Mouse (Mus musculus) stomach, postnatal 0 days (tissue): ENCODE measurements around the gene Git2. TPM values are rescaled to one million over a fixed set of nuclear protein-coding genes. Genes with fewer than 3 reads are reported as not detected.
A peak's percentile ranks its signal among the peaks of the same experiment; 100 is the strongest.

Experiments
- ATAC-seq: fragments of 200-750 bp; cut with Nextera tagmentation; 2 replicates; pipeline ENCODE4 v1.8.0; 2017; ENCODE audit not compliant: low FRiP score, low TSS enrichment
- DNase-seq: peaks from one replicate; pipeline ENCODE4 v3.0.0-alpha.2; 2016; ENCODE audit warnings: low spot score
- H3K27ac ChIP-seq: fragments of 300-500 bp; sonication (generic); replicated peaks from 2 replicates; pipeline ENCODE4 v1.5.1; 2014; ENCODE audit warnings: mild to moderate bottlenecking, control low read depth
- H3K27me3 ChIP-seq: fragments of 300-500 bp; sonication (generic); 2 replicates; pipeline ENCODE4 v1.6.1; 2014; ENCODE audit warnings: low read length; ENCODE audit not compliant: control insufficient read depth, insufficient read depth
- H3K36me3 ChIP-seq: fragments of 300-500 bp; sonication (generic); 2 replicates; pipeline ENCODE4 v1.6.1; 2014; ENCODE audit warnings: low read length, mixed read lengths; ENCODE audit not compliant: control insufficient read depth, insufficient read depth
- H3K4me1 ChIP-seq: fragments of 300-500 bp; sonication (generic); replicated peaks from 2 replicates; pipeline ENCODE4 v1.6.1; 2014; ENCODE audit warnings: antibody characterized with exemption; ENCODE audit not compliant: control insufficient read depth, insufficient read depth
- H3K4me2 ChIP-seq: fragments of 300-500 bp; sonication (generic); replicated peaks from 2 replicates; pipeline ENCODE4 v1.6.1; 2014; ENCODE audit warnings: low read depth, mild to moderate bottlenecking, control low read depth, moderate library complexity
- H3K4me3 ChIP-seq: fragments of 300-500 bp; sonication (generic); 2 replicates; pipeline ENCODE4 v1.5.1; 2014; ENCODE audit warnings: low read depth, low read length, control low read depth
- H3K9ac ChIP-seq: fragments of 300-500 bp; sonication (generic); 2 replicates; pipeline ENCODE4 v1.6.1; 2014; ENCODE audit warnings: mild to moderate bottlenecking, low read length, control low read depth, mixed read lengths
- H3K9me3 ChIP-seq: fragments of 300-500 bp; sonication (generic); 2 replicates; pipeline ENCODE4 v1.6.1; 2016; ENCODE audit warnings: low read length; ENCODE audit not compliant: control insufficient read depth
- CTCF ChIP-seq: IDR thresholded peaks from 2 replicates; pipeline ENCODE4 v1.5.1; 2016; ENCODE audit warnings: antibody characterized with exemption, low read depth, mild to moderate bottlenecking, moderate library complexity
- EP300 ChIP-seq: optimal IDR thresholded peaks from 2 replicates; pipeline ENCODE3; 2016; ENCODE audit warnings: antibody characterized with exemption
- WGBS: fragments of 180-500 bp; shearing (Covaris S2); extraction: QIAGEN DNeasy Blood & Tissue Kit; methylation state at CpG from one replicate; pipeline ENCODE4 v1.1.7; 2014; 5-methylcytosine and 5-hydroxymethylcytosine counted together
- polyA plus RNA-seq: library from polyadenylated mRNA; unstranded; fragments of >200 nt; fragmentation: Nextera tagmentation; extraction: Ambion mirVana; gene quantifications from 2 replicates; pipeline ENCODE4 v1.2.1, GENCODE M21; 2015

Gene Git2
- polyA plus RNA-seq, 1 experiment from 2014 or later: 14.2 TPM

- H3K9me3 ChIP-seq: no peaks in the 10 kb centered on the region
- no peaks in the 10 kb centered on the region for H3K4me1 ChIP-seq
- H3K4me2 ChIP-seq: no peak overlapping the region
- peak; percentile 89 for DNase-seq
- H3K36me3 ChIP-seq: peaks cover 17% of the 10 kb centered on the region
- peak overlapping the region; percentile 67 for H3K27ac ChIP-seq
- ATAC-seq: peak; percentile 96
- no peak overlapping the region for H3K4me3 ChIP-seq
- TF ChIP-seq CTCF (no peak), EP300 (no peak)
- no peaks in the 10 kb centered on the region for H3K27me3 ChIP-seq
- no peak overlapping the region for H3K9ac ChIP-seq
- 77% methylated on average over 20 of the region's 20 CpGs for WGBS
These were observed 56.1 kb downstream of the Git2 start for GRCm38 (mm10) chr5:114719003-114719927.

GRCm38 (mm10) chr5:114718483-114718882, 56.8 kb downstream of the Git2 start:
- no peak overlapping the region for H3K4me3 ChIP-seq
- H3K4me2 ChIP-seq: no peak overlapping the region
- peak overlapping the region; percentile 67 for H3K27ac ChIP-seq
- no peak for TF ChIP-seq CTCF
- TF ChIP-seq EP300: no peak
- 86% methylated on average over 13 of the region's 13 CpGs for WGBS
- no peak for ATAC-seq
- no peaks in the 10 kb centered on the region for H3K9me3 ChIP-seq
- peaks cover 17% of the 10 kb centered on the region for H3K36me3 ChIP-seq
- no peak overlapping the region for H3K9ac ChIP-seq
- no peaks in the 10 kb centered on the region for H3K27me3 ChIP-seq
- H3K4me1 ChIP-seq: no peaks in the 10 kb centered on the region
- DNase-seq: no peak

- no peaks in the 10 kb centered on the region for H3K4me1 ChIP-seq
- DNase-seq (no peak), ATAC-seq (no peak)
- H3K36me3 ChIP-seq: peaks cover 17% of the 10 kb centered on the region
- 93% methylated on average over 8 of the region's 8 CpGs for WGBS
- H3K27ac ChIP-seq: no peak overlapping the region
- no peak overlapping the region for H3K4me2 ChIP-seq
- no peak overlapping the region for H3K4me3 ChIP-seq
- no peaks in the 10 kb centered on the region for H3K27me3 ChIP-seq
- TF ChIP-seq EP300 (no peak), CTCF (no peak)
- no peaks in the 10 kb centered on the region for H3K9me3 ChIP-seq
- no peak overlapping the region for H3K9ac ChIP-seq
These were observed 57.4 kb downstream of the Git2 start for GRCm38 (mm10) chr5:114717937-114718336.

GRCm38 (mm10) chr5:114717292-114717691, 58.0 kb downstream of the Git2 start:
- Histone ChIP-seq H3K4me2 (no peak overlapping the region), H3K36me3 (peaks cover 17% of the 10 kb centered on the region), H3K27me3 (no peaks in the 10 kb centered on the region), H3K4me1 (no peaks in the 10 kb centered on the region), H3K9ac (no peak overlapping the region), H3K27ac (no peak overlapping the region), H3K9me3 (no peaks in the 10 kb centered on the region), H3K4me3 (no peak overlapping the region)
- DNase-seq (no peak), ATAC-seq (no peak)
- TF ChIP-seq CTCF (no peak), EP300 (no peak)
- WGBS: 84% methylated on average over 12 of the region's 12 CpGs

GRCm38 (mm10) chr5:114714551-114714950, 60.8 kb downstream of the Git2 start:
- H3K27ac ChIP-seq: no peak overlapping the region
- 92% methylated on average over 18 of the region's 18 CpGs for WGBS
- H3K4me2 ChIP-seq: no peak overlapping the region
- H3K36me3 ChIP-seq: peaks cover 11% of the 10 kb centered on the region
- no peaks in the 10 kb centered on the region for H3K9me3 ChIP-seq
- no peaks in the 10 kb centered on the region for H3K4me1 ChIP-seq
- H3K4me3 ChIP-seq: no peak overlapping the region
- DNase-seq: no peak
- TF ChIP-seq CTCF (no peak), EP300 (no peak)
- no peaks in the 10 kb centered on the region for H3K27me3 ChIP-seq
- no peak for ATAC-seq
- no peak overlapping the region for H3K9ac ChIP-seq

- Histone ChIP-seq H3K27ac (no peak overlapping the region), H3K27me3 (no peaks in the 10 kb centered on the region), H3K4me2 (no peak overlapping the region), H3K4me1 (no peaks in the 10 kb centered on the region), H3K9me3 (no peaks in the 10 kb centered on the region), H3K4me3 (no peak overlapping the region), H3K9ac (no peak overlapping the region), H3K36me3 (peaks cover 5% of the 10 kb centered on the region)
- DNase-seq (no peak), ATAC-seq (no peak)
- 87% methylated on average over 21 of the region's 21 CpGs for WGBS
- no peak for TF ChIP-seq CTCF
These were observed 66.0 kb downstream of the Git2 start for GRCm38 (mm10) chr5:114709357-114709756.
